Mouse (Mus musculus) spleen, adult 10 weeks (tissue): ENCODE data around the gene Ppp1r13l. TPM values are rescaled to one million over a fixed set of nuclear protein-coding genes. Genes with fewer than 3 reads are reported as not detected.

Experiments used
- polyA plus RNA-seq: library from polyadenylated mRNA; stranded (reverse); fragments of 350-450 nt; fragmentation: Illumina TruSeq; extraction: RNeasy Lipid Tissue Mini Kit (QIAGEN cat#74804); gene quantifications from one replicate; pipeline ENCODE4 v1.2.3, GENCODE M21; 2015; ENCODE audit warnings: low replicate concordance; ENCODE audit not compliant: insufficient read depth

The Ppp1r13l gene
- polyA plus RNA-seq = 0.11 TPM

GRCm38 (mm10) chr7:19359299-19359891 lies at the start of gene Ppp1r13l, which contains the start of gene Cd3eap:
TSS of gene Ppp1r13l (plus strand) at chr7:19359749.
TSS of gene Cd3eap (minus strand) at chr7:19359483.

DNA sequence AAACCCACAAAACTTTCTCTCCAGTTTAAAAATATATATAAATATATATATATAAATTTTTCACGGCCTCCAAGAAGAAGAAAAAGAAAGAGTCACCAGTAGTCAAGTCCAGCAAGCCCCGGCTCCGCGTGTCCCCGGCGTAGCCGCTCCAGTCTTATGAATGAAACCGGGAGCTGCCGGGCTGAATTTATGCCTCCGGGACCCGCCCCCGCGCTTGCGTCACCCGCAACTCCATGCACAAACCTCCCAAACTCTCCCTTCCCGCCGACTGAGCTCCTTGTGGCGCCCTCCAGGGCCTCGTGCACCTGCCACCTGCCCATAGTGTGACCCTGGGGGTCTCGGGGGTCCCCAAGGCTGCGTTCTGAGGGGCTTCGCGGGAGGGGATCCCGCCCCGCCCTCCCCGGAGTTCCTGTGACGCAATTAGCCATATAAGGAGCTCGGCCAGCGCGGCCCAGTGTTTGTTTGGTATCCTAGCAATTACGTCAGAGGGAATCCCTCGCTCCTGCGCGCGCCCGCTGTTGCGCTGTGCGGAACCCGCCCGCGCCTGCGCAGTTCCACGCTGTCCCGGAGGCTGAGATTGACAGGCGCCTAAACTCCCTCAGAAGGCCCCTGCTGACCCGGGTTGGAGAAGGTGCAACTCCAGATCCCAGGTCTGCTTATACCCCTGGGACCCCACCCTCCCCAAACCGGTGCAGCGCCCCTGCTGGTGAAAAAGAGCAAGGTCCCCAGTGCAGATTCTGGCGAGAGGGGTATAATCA lies 49.5 kb upstream of the Ppp1r13l start, which contains the start of gene Fosb:
Gene Fosb (minus strand): TSS at position 168 of the 758 bp plus-strand sequence.

GRCm38 (mm10) chr7:19344237-19344847 lies 15.2 kb upstream of the Ppp1r13l start, which contains the start of gene Ercc1:
TSS of gene Ercc1 (plus strand) at chr7:19344778.

DNA sequence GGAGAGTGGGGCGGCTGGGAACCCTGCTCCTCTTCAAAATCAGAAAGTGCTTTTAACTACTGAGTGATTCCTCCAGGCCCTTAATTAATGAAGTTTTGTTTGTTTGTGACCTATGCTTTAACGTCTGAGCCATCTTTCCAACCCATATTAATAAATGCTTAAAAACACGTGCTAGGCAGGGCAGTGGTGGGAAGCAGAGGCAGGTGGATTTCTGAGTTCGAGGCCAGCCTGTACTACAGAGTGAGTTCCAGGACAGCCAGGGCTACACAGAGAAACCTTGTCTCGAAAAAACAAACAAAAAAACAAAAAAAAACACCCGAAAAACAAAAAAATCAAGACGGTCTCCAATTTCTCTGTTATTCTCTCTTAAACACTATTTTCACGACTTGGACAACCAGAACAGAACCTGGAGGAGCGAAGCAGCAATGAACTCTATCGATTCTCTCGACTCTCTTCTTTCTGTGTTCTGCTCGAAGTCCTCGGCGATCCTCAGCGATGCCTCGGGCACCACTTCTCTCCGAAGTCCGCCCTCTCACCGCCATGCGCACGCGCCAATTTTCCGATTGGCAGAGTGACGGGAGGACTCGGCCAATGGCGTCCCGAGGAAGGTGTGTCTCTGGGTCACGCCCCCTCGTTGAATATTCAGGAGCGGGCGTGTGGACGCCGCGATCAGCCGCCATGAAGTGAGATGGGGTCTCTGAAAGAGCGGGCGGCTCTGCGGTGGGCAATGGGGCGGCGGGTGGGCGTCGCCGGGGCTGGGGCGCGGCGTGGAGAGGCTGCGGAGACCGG lies 22.0 kb downstream of the Ppp1r13l start, which contains the start of gene Ercc2:
Gene Ercc2 (plus strand): TSS at position 634 of the 789 bp plus-strand sequence.

GRCm38 (mm10) chr7:19403731-19404296 lies 44.3 kb downstream of the Ppp1r13l start, which contains the start of gene Klc3:
TSS of gene Klc3 (minus strand) at chr7:19404104.

DNA sequence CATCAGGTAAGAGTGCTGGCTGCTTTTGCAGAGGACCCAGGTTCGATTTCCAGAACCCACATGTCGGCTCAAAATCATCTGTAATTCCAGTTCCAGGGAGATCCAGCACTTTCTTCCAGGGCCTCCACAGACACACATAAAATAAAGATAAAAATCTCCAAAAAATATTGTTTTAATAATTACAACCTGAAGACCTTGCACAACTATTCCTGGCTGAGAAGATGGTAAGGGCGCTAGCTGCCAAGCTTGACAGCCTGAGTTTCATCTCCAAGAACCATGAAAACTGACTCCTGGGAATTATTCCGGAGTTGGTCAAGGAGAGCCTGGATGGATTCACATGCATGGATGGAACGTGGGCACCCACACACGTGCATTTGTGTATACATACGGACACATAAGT lies 44.9 kb downstream of the Ppp1r13l start, which contains the start of gene Ckm:
Gene Ckm (plus strand): TSS at position 301 of the 400 bp plus-strand sequence.

Other genes starting within 250 kb of the Ppp1r13l start
- gene Gm4969, start 241.4 kb upstream of the Ppp1r13l start, polyA plus RNA-seq = 0.11 TPM
- gene Fbxo46, start 239.9 kb upstream of the Ppp1r13l start, polyA plus RNA-seq = 2.9 TPM
- 9.4 TPM for gene Qpctl, start 210.5 kb upstream of the Ppp1r13l start, polyA plus RNA-seq
- 28.2 TPM for gene Snrpd2, start 210.0 kb upstream of the Ppp1r13l start, polyA plus RNA-seq
- gene Gipr, start 193.6 kb upstream of the Ppp1r13l start, polyA plus RNA-seq = not detected
- gene Eml2, start 183.3 kb upstream of the Ppp1r13l start, polyA plus RNA-seq = 6.2 TPM
- 4.4 TPM for gene Gpr4, start 147.2 kb upstream of the Ppp1r13l start, polyA plus RNA-seq
- 17.4 TPM for gene Opa3, start 131.4 kb upstream of the Ppp1r13l start, polyA plus RNA-seq
- 295 TPM for gene Vasp, start 87.9 kb upstream of the Ppp1r13l start, polyA plus RNA-seq
- 1.3 TPM for gene Ppm1n, start 79.7 kb upstream of the Ppp1r13l start, polyA plus RNA-seq
- gene Rtn2, start 77.1 kb upstream of the Ppp1r13l start, polyA plus RNA-seq = 1.8 TPM
- gene Fosb, start 49.7 kb upstream of the Ppp1r13l start, polyA plus RNA-seq = 1.4 TPM
- gene Ercc1, start 15.0 kb upstream of the Ppp1r13l start, polyA plus RNA-seq = 15.9 TPM
- gene Cd3eap, start 266 bp upstream of the Ppp1r13l start, polyA plus RNA-seq = 7.3 TPM
- 21.4 TPM for gene Ercc2, start 22.3 kb downstream of the Ppp1r13l start, polyA plus RNA-seq
- gene Klc3, start 44.4 kb downstream of the Ppp1r13l start, polyA plus RNA-seq = not detected
- not detected for gene Ckm, start 45.0 kb downstream of the Ppp1r13l start, polyA plus RNA-seq
- gene Mark4, start 99.1 kb downstream of the Ppp1r13l start, polyA plus RNA-seq = 9.6 TPM
- gene Exoc3l2, start 103.6 kb downstream of the Ppp1r13l start, polyA plus RNA-seq = 2.4 TPM
- 8.9 TPM for gene Bloc1s3, start 148.6 kb downstream of the Ppp1r13l start, polyA plus RNA-seq
- gene Trappc6a, start 148.6 kb downstream of the Ppp1r13l start, polyA plus RNA-seq = 4.6 TPM
- 0.26 TPM for gene Nkpd1, start 158.1 kb downstream of the Ppp1r13l start, polyA plus RNA-seq
- 6.9 TPM for gene Ppp1r37, start 203.3 kb downstream of the Ppp1r13l start, polyA plus RNA-seq
- gene Zfp296, start 217.5 kb downstream of the Ppp1r13l start, polyA plus RNA-seq = 2.5 TPM
- gene Gemin7, start 217.8 kb downstream of the Ppp1r13l start, polyA plus RNA-seq = 77.3 TPM
- 39.0 TPM for gene Clasrp, start 244.7 kb downstream of the Ppp1r13l start, polyA plus RNA-seq